Mouse (Mus musculus): Measurements from ENCODE around the gene Elovl2. TPM values are rescaled to one million over a fixed set of nuclear protein-coding genes. Genes with fewer than 3 reads are reported as not detected.

Gene Elovl2
- polyA plus RNA-seq, 1 experiment from 2014 or later: 48.3 TPM

Other genes starting within 250 kb of the Elovl2 start
- 99.7 and 104 TPM in 2 replicates for gene Pak1ip1, start 219.4 kb downstream of the Elovl2 start, polyA plus RNA-seq (2014; fragmentation: Nextera tagmentation; extraction: Ambion mirVana)
- gene Tmem14c, start 204.1 kb downstream of the Elovl2 start, polyA plus RNA-seq (2014; fragmentation: Nextera tagmentation; extraction: Ambion mirVana): 198 and 200 TPM in 2 replicates
- 0.61 TPM in 2 replicates for gene Mak, start 140.7 kb downstream of the Elovl2 start, polyA plus RNA-seq (2014; fragmentation: Nextera tagmentation; extraction: Ambion mirVana)
- gene Gcm2, start 109.4 kb downstream of the Elovl2 start, polyA plus RNA-seq (2014; fragmentation: Nextera tagmentation; extraction: Ambion mirVana): not detected in 2 replicates
- gene Sycp2l, start 106.1 kb downstream of the Elovl2 start, polyA plus RNA-seq (2014; fragmentation: Nextera tagmentation; extraction: Ambion mirVana): not detected in 2 replicates
- 13.2 and 13.7 TPM in 2 replicates for gene Smim13, start 29.4 kb upstream of the Elovl2 start, polyA plus RNA-seq (2014; fragmentation: Nextera tagmentation; extraction: Ambion mirVana)
- gene Gm17364, start 53.6 kb upstream of the Elovl2 start, polyA plus RNA-seq (2014; fragmentation: Nextera tagmentation; extraction: Ambion mirVana): not detected in 2 replicates

Data from midbrain, embryonic 11.5 days (tissue).